Mouse (Mus musculus): ENCODE measurements around the gene Ddx46.

Gene Ddx46

DNA sequence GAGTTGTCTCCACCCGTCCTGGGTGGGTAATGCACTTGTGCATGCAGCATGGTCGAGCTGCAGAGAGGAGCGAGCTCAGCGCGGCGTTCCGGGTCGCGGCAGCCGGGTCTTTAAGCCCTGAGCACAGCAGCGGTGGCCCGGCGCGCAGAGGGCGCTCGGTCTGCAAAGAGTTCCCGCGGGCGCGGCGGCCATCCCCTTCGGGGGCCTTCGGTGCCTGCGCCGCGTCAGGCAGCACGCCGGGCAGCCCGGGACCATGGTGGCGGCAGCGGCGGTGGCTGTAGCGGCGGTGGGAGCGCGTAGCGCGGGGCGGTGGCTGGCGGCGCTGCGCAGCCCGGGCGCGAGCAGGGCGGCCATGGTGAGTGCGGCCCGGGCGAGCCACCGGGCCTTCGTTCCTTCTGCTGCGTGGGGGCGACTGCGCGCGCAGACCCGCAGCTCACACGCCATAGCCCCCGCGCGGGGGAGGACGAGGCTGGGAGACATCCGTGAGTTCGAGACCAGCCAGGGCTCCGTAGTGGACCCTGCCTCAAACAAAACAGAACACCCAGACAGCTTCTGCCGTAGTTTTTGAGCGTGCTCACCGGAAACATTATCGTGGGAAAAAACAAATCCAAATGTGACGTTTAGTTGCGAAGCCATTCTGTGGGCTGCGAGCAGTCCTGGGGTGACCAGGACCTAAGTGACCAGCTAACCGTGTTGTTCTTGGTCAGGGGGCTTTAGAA lies 92.5 kb downstream of the Ddx46 start, which contains the start of gene Pcbd2:
Gene Pcbd2, plus strand, starts transcription at position 249 of the 719 bp plus-strand sequence.
- peak; percentile 75 for DNase-seq

DNA sequence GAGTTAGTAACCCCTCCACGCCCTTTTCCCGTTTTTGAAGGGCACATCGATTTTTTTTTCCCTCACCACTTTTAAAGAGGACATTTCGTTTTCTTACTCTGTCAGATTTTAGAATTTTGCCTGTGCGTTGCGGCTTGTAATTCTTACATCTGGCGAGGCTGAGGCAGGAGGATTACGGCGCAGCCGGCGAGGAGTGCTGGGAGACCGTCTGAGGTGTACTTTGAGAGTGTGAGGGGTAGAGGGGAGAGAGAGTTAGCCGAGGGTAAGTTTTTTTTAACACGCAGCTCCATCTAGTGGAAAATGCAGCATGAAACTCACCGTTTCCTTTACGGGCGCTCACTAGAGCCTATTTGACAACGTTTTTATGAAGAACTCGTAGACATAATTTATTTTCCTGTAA lies 93.0 kb downstream of the Ddx46 start:
- DNase-seq: peak; percentile 80

DNA sequence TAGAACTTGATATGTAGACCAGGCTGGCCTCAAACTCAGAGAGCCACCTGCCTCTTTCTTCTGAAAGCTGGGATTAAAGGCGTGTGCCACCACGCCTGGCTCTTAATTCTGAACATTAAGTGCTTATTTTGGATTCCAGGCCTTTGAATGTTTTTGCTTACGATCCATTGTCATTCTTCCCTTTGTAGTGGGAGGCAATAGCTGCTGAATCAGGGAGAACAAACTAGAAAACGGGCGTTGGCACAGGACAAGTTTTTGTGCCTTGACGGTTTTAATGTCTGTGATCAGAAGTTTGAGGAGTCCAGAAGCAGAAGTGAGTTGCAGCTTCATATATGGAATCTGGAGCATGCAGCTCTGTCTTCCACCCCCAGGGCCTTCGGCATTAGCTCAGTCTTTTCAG lies 95.9 kb downstream of the Ddx46 start:
- DNase-seq: no peak

All from cerebellum, adult 9-10 months (tissue).